Mouse (Mus musculus): Measurements from ENCODE around the gene Flrt1.
A peak's percentile ranks its signal among the peaks of the same experiment; 100 is the strongest.

DNA sequence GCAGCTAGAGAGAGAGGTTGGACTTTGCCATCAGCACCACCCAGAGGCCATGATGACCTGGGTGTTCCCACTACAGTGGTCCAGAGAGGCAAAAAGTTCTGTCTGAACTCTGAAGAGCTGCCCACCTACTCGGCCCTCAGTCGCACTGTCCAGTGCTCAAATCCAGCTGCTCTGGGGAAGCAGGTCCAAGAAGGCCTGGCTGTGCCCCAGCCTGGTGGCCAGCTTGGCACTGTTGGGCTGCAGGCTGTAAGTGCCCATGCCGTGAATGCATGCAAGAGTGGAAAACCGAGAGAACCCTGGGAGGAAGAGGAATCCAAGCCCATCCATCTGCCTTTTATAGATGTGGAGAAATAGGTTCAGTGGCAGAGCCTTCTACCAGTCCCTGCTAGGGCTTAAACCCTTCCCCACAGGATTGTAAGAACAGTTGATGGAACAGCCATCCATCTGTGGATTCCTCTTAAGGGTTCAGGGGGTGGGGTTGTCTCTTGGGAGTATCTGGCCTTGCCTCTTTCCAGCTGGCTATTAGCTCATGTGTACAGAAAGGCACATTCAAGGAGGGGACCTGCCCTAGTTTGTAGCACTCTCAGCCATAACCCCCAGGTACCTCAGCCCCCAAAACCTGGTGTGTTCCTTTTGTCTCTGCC lies 2.1 kb downstream of the Flrt1 start:
- no peak for TF ChIP-seq POLR2AphosphoS2 (IDR thresholded peaks at IDR 0.05; ENCODE audit: insufficient read length, low read depth)
- no peak for TF ChIP-seq CEBPB (IDR thresholded peaks at IDR 0.05; ENCODE audit: insufficient read depth, poor library complexity, severe bottlenecking)
- TF ChIP-seq USF1 (IDR thresholded peaks at IDR 0.05; ENCODE audit: low read depth): no peak
- TF ChIP-seq POLR2A (IDR thresholded peaks at IDR 0.05; ENCODE audit: insufficient read length, low read depth): no peak
- no peak for TF ChIP-seq TCF12 (IDR thresholded peaks at IDR 0.05; ENCODE audit: insufficient read depth, poor library complexity, severe bottlenecking)
- TF ChIP-seq MYOD1 (IDR thresholded peaks at IDR 0.05; ENCODE audit: control insufficient read depth in 1 of 3, insufficient read length in 2 of 3, low read depth in 2 of 3): no peak
- TF ChIP-seq MYOG (IDR thresholded peaks at IDR 0.05; ENCODE audit: control insufficient read depth in 1 of 3, insufficient read depth in 1 of 3, insufficient read length in 2 of 3, low read depth in 2 of 3): peak in 1 of 3 experiments; percentile 8
